Mouse (Mus musculus) E14TG2a.4 (cell line): ENCODE measurements around the gene Filip1l.

Source experiments
- CTCF ChIP-seq: conservative IDR thresholded peaks from 2 replicates; pipeline ENCODE4 v1.5.1; 2014; ENCODE audit warnings: low read length
- NANOG ChIP-seq: IDR thresholded peaks from 2 replicates; pipeline ENCODE4 v1.6.1; 2014; ENCODE audit warnings: borderline replicate concordance, low read length, mixed read lengths

GRCm38 (mm10) chr16:57314236-57314635 lies 38.7 kb upstream of the Filip1l start:
- no peak for TF ChIP-seq CTCF
- no peak for TF ChIP-seq NANOG
